Mouse (Mus musculus): ENCODE data around the gene Scarf2. TPM values are rescaled to one million over a fixed set of nuclear protein-coding genes. Genes with fewer than 3 reads are reported as not detected.

The Scarf2 gene
- total and polyA plus RNA-seq, 3 experiments = 0.62 to 1.2 TPM; not detected in 1

DNA sequence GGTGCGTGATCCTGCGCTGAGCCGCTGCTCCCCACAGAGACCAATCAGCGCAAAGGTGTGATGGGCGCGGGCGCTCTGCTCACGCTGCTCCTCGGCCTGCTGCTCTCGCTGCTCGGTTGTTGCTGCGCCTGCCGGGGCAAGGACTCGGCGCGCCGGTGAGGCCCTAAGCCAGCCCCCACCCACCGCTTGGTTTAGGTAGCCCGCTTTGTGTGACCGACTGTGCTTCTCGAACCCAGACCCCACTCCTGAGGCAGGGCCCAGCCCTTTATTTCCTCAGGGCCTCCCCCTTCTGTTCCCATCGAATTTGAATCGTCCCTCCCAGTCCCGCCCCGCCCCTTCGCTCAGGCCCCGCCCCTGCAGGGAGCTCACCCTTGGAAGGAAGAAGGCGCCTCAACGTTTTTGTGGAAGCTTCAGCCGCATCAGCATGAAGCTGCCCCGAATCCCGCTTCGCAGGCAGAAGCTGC is 7.4 kb downstream of the Scarf2 start:
- peak overlapping the region; percentile 79 to 83 for H3K4me3 ChIP-seq (ENCODE audit: control insufficient read depth in 1 of 2, insufficient read depth in 1 of 2, low read depth in 2 of 2, low read length in 2 of 2)
- peaks cover 0 to 5% of the 10 kb centered on the region in 2 experiments; a peak in 2 of 4 replicates for H3K36me3 ChIP-seq (ENCODE audit: control insufficient read depth in 1 of 2, insufficient read depth in 2 of 2, low read length in 2 of 2)
- H3K27ac ChIP-seq (ENCODE audit: control insufficient read depth, low read depth, low read length) = peak overlapping the region; percentile 24
- H3K9ac ChIP-seq (ENCODE audit: control insufficient read depth, low read depth, low read length, poor library complexity, severe bottlenecking) = peak overlapping the region; percentile 71
- TF ChIP-seq SIN3A (IDR thresholded peaks at IDR 0.05; ENCODE audit: low read length) (0 out of 2 replicates have a peak, but pooled peaks have one; percentile 18), BHLHE40 (IDR thresholded peaks at IDR 0.05; ENCODE audit: borderline replicate concordance, low read depth, low read length) (no peak), NELFE (IDR thresholded peaks at IDR 0.05; ENCODE audit: low read depth, low read length) (peak; percentile 33; the same call in 1 of the 2 replicates), POLR2A (IDR thresholded peaks at IDR 0.05; ENCODE audit: control insufficient read depth in 1 of 2, insufficient read depth in 1 of 2, low read depth in 1 of 2, low read length in 2 of 2, poor library complexity in 1 of 2) (peak; percentile 26 to 57; a peak in 2 of 4 replicates)
- peaks cover 5% of the 10 kb centered on the region; the same call in 1 of the 2 replicates for H3K79me2 ChIP-seq (ENCODE audit: control insufficient read depth, insufficient read depth, low read length, poor library complexity)
- H3K27me3 ChIP-seq (ENCODE audit: control insufficient read depth in 1 of 2, insufficient read depth in 2 of 2, low read length in 2 of 2) = no peaks in the 10 kb centered on the region
- H3K4me1 ChIP-seq (ENCODE audit: control insufficient read depth in 1 of 2, insufficient read depth in 2 of 2, low read length in 2 of 2) = peaks cover 2 to 33% of the 10 kb centered on the region in 2 experiments; a peak in 3 of 4 replicates
- no peaks in the 10 kb centered on the region for H3K9me3 ChIP-seq (replicated peaks; ENCODE audit: insufficient read depth, low read length)
- peak; percentile 91 for DNase-seq (ENCODE audit: low read depth, low spot score)

GRCm38 (mm10) chr16:17804982-17805381 is 7.9 kb downstream of the Scarf2 start:
- H3K9ac ChIP-seq (ENCODE audit: control insufficient read depth, low read depth, low read length, poor library complexity, severe bottlenecking) = peak overlapping the region; percentile 68
- no peak for DNase-seq (ENCODE audit: low read depth, low spot score)
- H3K4me3 ChIP-seq (ENCODE audit: control insufficient read depth in 1 of 2, insufficient read depth in 1 of 2, low read depth in 2 of 2, low read length in 2 of 2) = peak overlapping the region; percentile 79 to 83
- peaks cover 2 to 33% of the 10 kb centered on the region in 2 experiments; a peak in 3 of 4 replicates for H3K4me1 ChIP-seq (ENCODE audit: control insufficient read depth in 1 of 2, insufficient read depth in 2 of 2, low read length in 2 of 2)
- H3K27ac ChIP-seq (ENCODE audit: control insufficient read depth, low read depth, low read length) = peak overlapping the region; percentile 24
- no peaks in the 10 kb centered on the region for H3K9me3 ChIP-seq (replicated peaks; ENCODE audit: insufficient read depth, low read length)
- H3K27me3 ChIP-seq (ENCODE audit: control insufficient read depth in 1 of 2, insufficient read depth in 2 of 2, low read length in 2 of 2) = no peaks in the 10 kb centered on the region
- TF ChIP-seq MXI1 (IDR thresholded peaks at IDR 0.05; ENCODE audit: low read depth, low read length) (peak; percentile 43; the same call in 1 of the 2 replicates), SIN3A (IDR thresholded peaks at IDR 0.05; ENCODE audit: low read length) (no peak), USF1 (IDR thresholded peaks at IDR 0.05; ENCODE audit: low read depth, low read length) (peak; percentile 83), USF2 (IDR thresholded peaks at IDR 0.05; ENCODE audit: borderline replicate concordance in 1 of 2, insufficient read depth in 1 of 2, low read depth in 1 of 2, low read length in 2 of 2) (peak in 1 of 2 experiments; percentile 53; a peak in 1 of 4 replicates)
- H3K79me2 ChIP-seq (ENCODE audit: control insufficient read depth, insufficient read depth, low read length, poor library complexity) = peaks cover 5% of the 10 kb centered on the region; the same call in 1 of the 2 replicates
- H3K36me3 ChIP-seq (ENCODE audit: control insufficient read depth in 1 of 2, insufficient read depth in 2 of 2, low read length in 2 of 2) = peaks cover 0 to 5% of the 10 kb centered on the region in 2 experiments; a peak in 2 of 4 replicates

DNA sequence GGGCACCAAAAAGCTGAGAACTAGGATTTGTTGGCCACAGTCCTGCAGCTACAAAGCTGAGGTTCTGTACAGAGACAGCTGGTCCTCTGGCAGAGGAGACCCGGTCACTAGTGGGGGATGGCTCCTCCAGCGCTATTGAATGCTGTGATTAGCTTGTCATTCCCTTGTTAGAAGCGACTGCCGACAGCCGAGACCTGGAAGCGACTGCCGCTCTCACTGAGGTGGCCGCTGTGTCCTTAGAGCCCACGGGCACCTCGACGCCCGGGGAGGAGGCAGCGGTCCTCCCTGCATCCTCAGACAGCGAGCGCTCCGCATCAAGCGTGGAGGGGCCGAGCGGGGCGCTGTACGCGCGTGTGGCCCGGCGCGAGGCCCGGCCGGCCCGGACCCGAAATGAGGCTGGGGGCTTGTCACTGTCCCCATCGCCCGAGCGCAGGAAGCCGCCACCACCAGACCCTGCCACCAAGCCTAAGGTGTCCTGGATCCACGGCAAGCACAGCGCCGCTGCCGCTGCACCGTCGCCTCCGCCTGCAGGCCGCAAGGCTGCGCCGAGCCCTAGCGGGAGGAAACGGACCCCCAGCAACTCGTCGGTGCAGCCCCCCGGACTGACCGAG is 9.6 kb downstream of the Scarf2 start:
- no peaks in the 10 kb centered on the region for H3K27me3 ChIP-seq (ENCODE audit: control insufficient read depth in 1 of 2, insufficient read depth in 2 of 2, low read length in 2 of 2)
- no peaks in the 10 kb centered on the region for H3K9me3 ChIP-seq (replicated peaks; ENCODE audit: insufficient read depth, low read length)
- H3K27ac ChIP-seq (ENCODE audit: control insufficient read depth, low read depth, low read length) = peak overlapping the region; percentile 67; the same call in 1 of the 2 replicates
- TF ChIP-seq JUND (IDR thresholded peaks at IDR 0.05; ENCODE audit: low read depth, low read length) = no peak
- no peak for TF ChIP-seq RCOR1 (IDR thresholded peaks at IDR 0.05; ENCODE audit: low read depth, low read length)
- TF ChIP-seq HCFC1 (IDR thresholded peaks at IDR 0.05; ENCODE audit: low read depth, low read length) = no peak; the same call in 1 of the 2 replicates
- no peak for TF ChIP-seq CHD2 (IDR thresholded peaks at IDR 0.05; ENCODE audit: low read length)
- TF ChIP-seq CTCF (IDR thresholded peaks at IDR 0.05 in 2 of 3, conservative IDR thresholded peaks at IDR 0.05 in 1 of 3; ENCODE audit: control insufficient read depth in 1 of 3, insufficient read depth in 1 of 3, low read depth in 2 of 3, low read length in 3 of 3, poor library complexity in 1 of 3, severe bottlenecking in 1 of 3) = no peak
- peaks cover 0 to 5% of the 10 kb centered on the region in 2 experiments; a peak in 2 of 4 replicates for H3K36me3 ChIP-seq (ENCODE audit: control insufficient read depth in 1 of 2, insufficient read depth in 2 of 2, low read length in 2 of 2)
- H3K9ac ChIP-seq (ENCODE audit: control insufficient read depth, low read depth, low read length, poor library complexity, severe bottlenecking) = peak overlapping the region; percentile 94
- peaks cover 2 to 33% of the 10 kb centered on the region in 2 experiments; a peak in 3 of 4 replicates for H3K4me1 ChIP-seq (ENCODE audit: control insufficient read depth in 1 of 2, insufficient read depth in 2 of 2, low read length in 2 of 2)
- H3K4me3 ChIP-seq (ENCODE audit: control insufficient read depth in 1 of 2, insufficient read depth in 1 of 2, low read depth in 2 of 2, low read length in 2 of 2) = peak overlapping the region; percentile 53 to 70
- DNase-seq (ENCODE audit: low read depth, low spot score) = peak; percentile 44
- H3K79me2 ChIP-seq (ENCODE audit: control insufficient read depth, insufficient read depth, low read length, poor library complexity) = peaks cover 5% of the 10 kb centered on the region; the same call in 1 of the 2 replicates
